Mouse (Mus musculus): ENCODE measurements at regions not wholly inside any gene's neighbourhood (a gene's known extent, or its start where the extent isn't known, plus 50 kb on each side); places are given as distances from the start of the nearest gene placed in this dataset.

DNA sequence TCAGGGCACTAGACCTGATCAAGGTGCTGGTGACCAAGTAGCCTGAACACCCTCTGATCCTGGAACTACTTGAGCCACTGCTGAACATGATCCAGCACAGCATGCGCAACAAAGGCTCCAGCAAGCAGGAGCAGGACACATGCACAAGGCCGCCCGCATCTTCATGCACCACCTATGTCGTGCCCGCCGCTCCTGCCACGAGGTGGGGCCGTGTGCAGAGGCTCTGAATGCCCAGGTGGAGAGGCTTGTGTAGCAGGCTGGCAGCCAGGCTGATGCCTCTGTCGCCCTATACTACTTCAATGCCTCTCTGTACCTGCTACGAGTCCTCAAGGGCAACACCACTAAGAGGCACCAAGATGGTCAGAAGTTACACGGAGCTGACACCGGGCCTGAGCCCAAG lies 156.1 kb downstream of the Mbip start:
- TF ChIP-seq POLR2A (IDR thresholded peaks at IDR 0.05; ENCODE audit: borderline replicate concordance, control insufficient read depth, low read depth, low read length) (no peak), CTCF (IDR thresholded peaks at IDR 0.05; ENCODE audit: control insufficient read depth, insufficient read depth, low read length) (no peak)

Measured in bone marrow, adult 2 months (tissue).